Mouse (Mus musculus): ENCODE measurements around the gene Mob3b. TPM values are rescaled to one million over a fixed set of nuclear protein-coding genes. Genes with fewer than 3 reads are reported as not detected.

Gene Mob3b
- polyA plus RNA-seq, 1 experiment: 6.5 TPM

- no peak for TF ChIP-seq POLR2A (IDR thresholded peaks at IDR 0.05; ENCODE audit: insufficient read depth, low read length)
- TF ChIP-seq CTCF (IDR thresholded peaks at IDR 0.05; ENCODE audit: low read depth, low read length): no peak
- no peak for TF ChIP-seq EP300 (IDR thresholded peaks at IDR 0.05; ENCODE audit: insufficient read depth, low read depth, low read length)
- H3K4me1 ChIP-seq (ENCODE audit: control insufficient read depth, insufficient read depth, low read length): peaks cover 3% of the 10 kb centered on the region
- H3K4me3 ChIP-seq (ENCODE audit: low read depth, low read length): no peak overlapping the region
- H3K36me3 ChIP-seq (ENCODE audit: control insufficient read depth, insufficient read depth, low read length, poor library complexity, severe bottlenecking): no peaks in the 10 kb centered on the region
- H3K27me3 ChIP-seq (ENCODE audit: control insufficient read depth, insufficient read depth, low read length, poor library complexity, severe bottlenecking): no peaks in the 10 kb centered on the region
- no peak overlapping the region for H3K27ac ChIP-seq (ENCODE audit: insufficient read depth, low read length)
- no peak overlapping the region for H3K9ac ChIP-seq (ENCODE audit: low read depth, poor library complexity, severe bottlenecking)
- H3K9me3 ChIP-seq (replicated peaks; ENCODE audit: control insufficient read depth, insufficient read depth, low read length, poor library complexity, severe bottlenecking): no peaks in the 10 kb centered on the region
Observed at GRCm38 (mm10) chr4:35124027-35124426, 33.3 kb downstream of the Mob3b start.

DNA sequence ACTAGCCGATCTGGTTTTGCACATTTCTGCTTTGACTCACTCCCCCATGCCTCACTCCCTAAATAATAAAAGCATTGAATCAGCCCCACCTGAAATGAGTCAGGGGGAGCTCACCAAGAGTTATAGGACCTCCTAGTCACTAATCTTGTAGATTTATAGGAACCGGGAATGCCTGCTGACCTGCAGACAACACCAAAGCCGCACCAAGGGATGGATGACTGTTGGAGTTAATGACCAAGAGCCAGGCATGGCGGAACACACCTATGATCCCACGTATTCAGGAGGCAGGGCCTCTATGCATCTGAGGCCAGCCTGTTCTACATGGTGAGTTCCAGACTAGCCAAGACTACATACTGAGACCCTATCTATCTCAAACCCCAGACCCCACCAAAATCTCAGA lies 34.2 kb downstream of the Mob3b start:
- H3K36me3 ChIP-seq (ENCODE audit: control insufficient read depth, insufficient read depth, low read length, poor library complexity, severe bottlenecking): no peaks in the 10 kb centered on the region
- no peak overlapping the region for H3K9ac ChIP-seq (ENCODE audit: low read depth, poor library complexity, severe bottlenecking)
- H3K4me3 ChIP-seq (ENCODE audit: low read depth, low read length): no peak overlapping the region
- TF ChIP-seq POLR2A (IDR thresholded peaks at IDR 0.05; ENCODE audit: insufficient read depth, low read length) (no peak), EP300 (IDR thresholded peaks at IDR 0.05; ENCODE audit: insufficient read depth, low read depth, low read length) (no peak), CTCF (IDR thresholded peaks at IDR 0.05; ENCODE audit: low read depth, low read length) (no peak)
- peaks cover 3% of the 10 kb centered on the region for H3K4me1 ChIP-seq (ENCODE audit: control insufficient read depth, insufficient read depth, low read length)
- H3K27ac ChIP-seq (ENCODE audit: insufficient read depth, low read length): no peak overlapping the region
- H3K9me3 ChIP-seq (replicated peaks; ENCODE audit: control insufficient read depth, insufficient read depth, low read length, poor library complexity, severe bottlenecking): no peaks in the 10 kb centered on the region
- no peaks in the 10 kb centered on the region for H3K27me3 ChIP-seq (ENCODE audit: control insufficient read depth, insufficient read depth, low read length, poor library complexity, severe bottlenecking)

GRCm38 (mm10) chr4:35121060-35121459 lies 36.2 kb downstream of the Mob3b start:
- H3K9me3 ChIP-seq (replicated peaks; ENCODE audit: control insufficient read depth, insufficient read depth, low read length, poor library complexity, severe bottlenecking): no peaks in the 10 kb centered on the region
- H3K27me3 ChIP-seq (ENCODE audit: control insufficient read depth, insufficient read depth, low read length, poor library complexity, severe bottlenecking): no peaks in the 10 kb centered on the region
- no peak overlapping the region for H3K27ac ChIP-seq (ENCODE audit: insufficient read depth, low read length)
- TF ChIP-seq CTCF (IDR thresholded peaks at IDR 0.05; ENCODE audit: low read depth, low read length): no peak
- TF ChIP-seq EP300 (IDR thresholded peaks at IDR 0.05; ENCODE audit: insufficient read depth, low read depth, low read length): no peak
- no peak for TF ChIP-seq POLR2A (IDR thresholded peaks at IDR 0.05; ENCODE audit: insufficient read depth, low read length)
- H3K36me3 ChIP-seq (ENCODE audit: control insufficient read depth, insufficient read depth, low read length, poor library complexity, severe bottlenecking): no peaks in the 10 kb centered on the region
- H3K4me1 ChIP-seq (ENCODE audit: control insufficient read depth, insufficient read depth, low read length): peaks cover 2% of the 10 kb centered on the region
- no peak overlapping the region for H3K4me3 ChIP-seq (ENCODE audit: low read depth, low read length)
- no peak overlapping the region for H3K9ac ChIP-seq (ENCODE audit: low read depth, poor library complexity, severe bottlenecking)

DNA sequence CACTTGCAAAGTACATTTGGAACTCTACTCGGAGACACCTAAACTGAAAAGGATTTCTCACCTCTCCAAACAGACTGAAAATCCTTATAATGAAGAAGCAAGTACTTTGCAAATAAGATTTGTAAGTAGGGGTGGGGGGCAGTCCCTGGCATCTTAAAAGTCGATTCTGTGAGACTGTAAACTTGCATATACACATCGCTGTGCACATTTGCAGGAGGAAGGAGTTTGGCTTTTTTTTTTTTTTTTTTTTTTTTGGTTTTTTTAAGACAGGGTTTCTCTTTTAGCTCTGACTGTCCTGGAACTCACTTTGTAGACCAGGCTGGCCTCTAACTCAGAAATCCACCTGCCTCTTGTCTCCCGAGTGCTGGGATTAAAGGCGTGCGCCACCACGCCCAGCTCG lies 36.7 kb downstream of the Mob3b start:
- peaks cover 2% of the 10 kb centered on the region for H3K4me1 ChIP-seq (ENCODE audit: control insufficient read depth, insufficient read depth, low read length)
- TF ChIP-seq POLR2A (IDR thresholded peaks at IDR 0.05; ENCODE audit: insufficient read depth, low read length): no peak
- TF ChIP-seq EP300 (IDR thresholded peaks at IDR 0.05; ENCODE audit: insufficient read depth, low read depth, low read length): no peak
- TF ChIP-seq CTCF (IDR thresholded peaks at IDR 0.05; ENCODE audit: low read depth, low read length): no peak

GRCm38 (mm10) chr4:35120159-35120558 lies 37.1 kb downstream of the Mob3b start:
- Histone ChIP-seq H3K4me1 (ENCODE audit: control insufficient read depth, insufficient read depth, low read length) (peaks cover 2% of the 10 kb centered on the region), H3K9me3 (replicated peaks; ENCODE audit: control insufficient read depth, insufficient read depth, low read length, poor library complexity, severe bottlenecking) (no peaks in the 10 kb centered on the region), H3K27ac (ENCODE audit: insufficient read depth, low read length) (no peak overlapping the region), H3K36me3 (ENCODE audit: control insufficient read depth, insufficient read depth, low read length, poor library complexity, severe bottlenecking) (no peaks in the 10 kb centered on the region), H3K27me3 (ENCODE audit: control insufficient read depth, insufficient read depth, low read length, poor library complexity, severe bottlenecking) (no peaks in the 10 kb centered on the region), H3K4me3 (ENCODE audit: low read depth, low read length) (no peak overlapping the region), H3K9ac (ENCODE audit: low read depth, poor library complexity, severe bottlenecking) (no peak overlapping the region)
- TF ChIP-seq POLR2A (IDR thresholded peaks at IDR 0.05; ENCODE audit: insufficient read depth, low read length): no peak
- no peak for TF ChIP-seq CTCF (IDR thresholded peaks at IDR 0.05; ENCODE audit: low read depth, low read length)
- no peak for TF ChIP-seq EP300 (IDR thresholded peaks at IDR 0.05; ENCODE audit: insufficient read depth, low read depth, low read length)

More for the DNA sequence above, 36.7 kb downstream of the Mob3b start:
- Histone ChIP-seq H3K9me3 (replicated peaks; ENCODE audit: control insufficient read depth, insufficient read depth, low read length, poor library complexity, severe bottlenecking) (no peaks in the 10 kb centered on the region), H3K4me3 (ENCODE audit: low read depth, low read length) (no peak overlapping the region), H3K27ac (ENCODE audit: insufficient read depth, low read length) (no peak overlapping the region), H3K27me3 (ENCODE audit: control insufficient read depth, insufficient read depth, low read length, poor library complexity, severe bottlenecking) (no peaks in the 10 kb centered on the region), H3K36me3 (ENCODE audit: control insufficient read depth, insufficient read depth, low read length, poor library complexity, severe bottlenecking) (no peaks in the 10 kb centered on the region), H3K9ac (ENCODE audit: low read depth, poor library complexity, severe bottlenecking) (no peak overlapping the region)

- H3K36me3 ChIP-seq (ENCODE audit: control insufficient read depth, insufficient read depth, low read length, poor library complexity, severe bottlenecking): no peaks in the 10 kb centered on the region
- H3K9ac ChIP-seq (ENCODE audit: low read depth, poor library complexity, severe bottlenecking): no peak overlapping the region
- no peak overlapping the region for H3K27ac ChIP-seq (ENCODE audit: insufficient read depth, low read length)
- no peak overlapping the region for H3K4me3 ChIP-seq (ENCODE audit: low read depth, low read length)
- TF ChIP-seq POLR2A (IDR thresholded peaks at IDR 0.05; ENCODE audit: insufficient read depth, low read length) (no peak), CTCF (IDR thresholded peaks at IDR 0.05; ENCODE audit: low read depth, low read length) (no peak), EP300 (IDR thresholded peaks at IDR 0.05; ENCODE audit: insufficient read depth, low read depth, low read length) (no peak)
- no peaks in the 10 kb centered on the region for H3K9me3 ChIP-seq (replicated peaks; ENCODE audit: control insufficient read depth, insufficient read depth, low read length, poor library complexity, severe bottlenecking)
- H3K4me1 ChIP-seq (ENCODE audit: control insufficient read depth, insufficient read depth, low read length): peaks cover 6% of the 10 kb centered on the region
- no peaks in the 10 kb centered on the region for H3K27me3 ChIP-seq (ENCODE audit: control insufficient read depth, insufficient read depth, low read length, poor library complexity, severe bottlenecking)
Observed at GRCm38 (mm10) chr4:35118851-35119250, 38.4 kb downstream of the Mob3b start.

All from ES-Bruce4 (cell line).